Mouse (Mus musculus): ENCODE measurements around the gene Gpr4. TPM values are rescaled to one million over a fixed set of nuclear protein-coding genes. Genes with fewer than 3 reads are reported as not detected.

Gpr4 gene
- polyA plus RNA-seq, 1 experiment, result 6.5 TPM

- TF ChIP-seq POLR2A (IDR thresholded peaks at IDR 0.05; ENCODE audit: extremely low read depth, insufficient read depth, low read length), result no peak
- no peak for TF ChIP-seq CTCF (IDR thresholded peaks at IDR 0.05; ENCODE audit: extremely low read depth, insufficient read depth, low read length)
- Histone ChIP-seq H3K4me3 (ENCODE audit: insufficient read depth, low read length) (no peak overlapping the region), H3K4me1 (ENCODE audit: control insufficient read depth, insufficient read depth, low read length) (no peaks in the 10 kb centered on the region), H3K27ac (ENCODE audit: insufficient read depth, low read length) (no peak overlapping the region)
These were observed 32.7 kb downstream of the Gpr4 start for GRCm38 (mm10) chr7:19245083-19245482.

DNA sequence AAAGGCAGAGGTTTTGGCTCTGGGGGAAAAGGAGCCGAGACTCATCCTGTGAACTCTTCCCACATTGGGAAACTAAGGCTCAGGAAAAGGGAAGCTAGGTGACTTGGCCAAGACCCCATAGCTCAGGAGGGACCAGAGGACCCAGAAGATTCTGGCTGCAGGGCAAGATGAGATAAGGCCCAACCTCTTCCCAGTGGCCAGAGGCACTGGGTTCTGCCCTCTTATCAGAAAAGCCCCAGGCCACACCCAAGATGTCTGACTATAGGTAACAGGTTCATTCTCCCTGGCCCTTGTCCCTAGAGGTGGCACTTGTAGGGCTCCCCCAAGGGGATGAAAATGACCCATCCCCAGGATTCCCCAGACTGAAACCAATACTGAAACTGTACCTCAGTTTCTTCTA, 34.5 kb downstream of the Gpr4 start:
- no peak overlapping the region for H3K27ac ChIP-seq (ENCODE audit: insufficient read depth, low read length)
- H3K4me3 ChIP-seq (ENCODE audit: insufficient read depth, low read length), result no peak overlapping the region
- H3K4me1 ChIP-seq (ENCODE audit: control insufficient read depth, insufficient read depth, low read length), result no peaks in the 10 kb centered on the region
- TF ChIP-seq POLR2A (IDR thresholded peaks at IDR 0.05; ENCODE audit: extremely low read depth, insufficient read depth, low read length) (no peak), CTCF (IDR thresholded peaks at IDR 0.05; ENCODE audit: extremely low read depth, insufficient read depth, low read length) (no peak)

- no peaks in the 10 kb centered on the region for H3K4me1 ChIP-seq (ENCODE audit: control insufficient read depth, insufficient read depth, low read length)
- TF ChIP-seq CTCF (IDR thresholded peaks at IDR 0.05; ENCODE audit: extremely low read depth, insufficient read depth, low read length) (no peak), POLR2A (IDR thresholded peaks at IDR 0.05; ENCODE audit: extremely low read depth, insufficient read depth, low read length) (no peak)
- H3K27ac ChIP-seq (ENCODE audit: insufficient read depth, low read length), result no peak overlapping the region
- no peak overlapping the region for H3K4me3 ChIP-seq (ENCODE audit: insufficient read depth, low read length)
These were observed 35.2 kb downstream of the Gpr4 start for GRCm38 (mm10) chr7:19247511-19247910.

GRCm38 (mm10) chr7:19252078-19252477, 39.7 kb downstream of the Gpr4 start:
- Histone ChIP-seq H3K4me3 (ENCODE audit: insufficient read depth, low read length) (no peak overlapping the region), H3K27ac (ENCODE audit: insufficient read depth, low read length) (no peak overlapping the region), H3K4me1 (ENCODE audit: control insufficient read depth, insufficient read depth, low read length) (no peaks in the 10 kb centered on the region)
- TF ChIP-seq POLR2A (IDR thresholded peaks at IDR 0.05; ENCODE audit: extremely low read depth, insufficient read depth, low read length) (no peak), CTCF (IDR thresholded peaks at IDR 0.05; ENCODE audit: extremely low read depth, insufficient read depth, low read length) (no peak)

DNA sequence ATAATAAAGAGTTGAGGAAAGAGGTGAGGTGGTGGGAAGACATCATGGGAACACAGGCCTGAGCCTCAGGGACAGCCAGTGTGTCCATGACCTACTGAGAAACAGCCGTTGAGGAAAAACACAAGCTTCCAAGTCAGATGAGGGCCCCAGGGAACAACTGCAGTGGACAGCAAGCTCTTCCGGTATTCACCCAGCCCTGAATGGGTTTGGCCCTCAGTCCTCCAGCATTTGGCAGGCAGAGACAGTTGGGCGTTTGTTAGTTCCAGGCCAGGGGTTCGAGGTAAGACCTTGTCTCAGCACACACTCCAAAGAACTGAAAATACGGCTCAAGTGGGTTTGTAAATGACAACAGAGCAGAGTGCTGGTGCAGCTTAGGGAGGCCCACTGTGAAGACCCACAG, 41.1 kb downstream of the Gpr4 start:
- TF ChIP-seq POLR2A (IDR thresholded peaks at IDR 0.05; ENCODE audit: extremely low read depth, insufficient read depth, low read length) (no peak), CTCF (IDR thresholded peaks at IDR 0.05; ENCODE audit: extremely low read depth, insufficient read depth, low read length) (no peak)
- Histone ChIP-seq H3K4me3 (ENCODE audit: insufficient read depth, low read length) (no peak overlapping the region), H3K4me1 (ENCODE audit: control insufficient read depth, insufficient read depth, low read length) (no peaks in the 10 kb centered on the region; the same call in 1 of the 2 replicates), H3K27ac (ENCODE audit: insufficient read depth, low read length) (no peak overlapping the region)

DNA sequence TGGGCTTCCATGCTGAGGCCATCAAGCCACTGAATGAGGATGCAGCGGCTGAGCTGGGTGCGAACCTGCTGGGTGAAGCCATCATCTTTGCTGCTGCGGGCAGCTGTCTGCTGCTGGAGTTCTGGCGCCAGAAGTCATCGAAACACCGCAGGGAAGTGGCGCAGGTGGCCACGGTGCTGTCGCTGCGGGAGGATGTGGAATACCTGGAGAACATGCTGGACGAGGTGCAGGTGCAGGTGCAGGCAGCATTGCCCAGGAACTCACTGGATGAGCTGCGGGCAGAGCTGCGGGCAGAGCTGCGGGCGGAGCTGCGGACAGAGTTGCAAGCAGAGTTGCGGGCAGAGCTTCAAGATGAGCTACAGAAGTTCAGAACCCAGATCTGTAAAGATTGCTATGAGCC, 43.1 kb downstream of the Gpr4 start:
- no peak for TF ChIP-seq CTCF (IDR thresholded peaks at IDR 0.05; ENCODE audit: extremely low read depth, insufficient read depth, low read length)
- TF ChIP-seq POLR2A (IDR thresholded peaks at IDR 0.05; ENCODE audit: extremely low read depth, insufficient read depth, low read length), result no peak
- no peaks in the 10 kb centered on the region; the same call in 1 of the 2 replicates for H3K4me1 ChIP-seq (ENCODE audit: control insufficient read depth, insufficient read depth, low read length)
- H3K27ac ChIP-seq (ENCODE audit: insufficient read depth, low read length), result no peak overlapping the region
- no peak overlapping the region for H3K4me3 ChIP-seq (ENCODE audit: insufficient read depth, low read length)

DNA sequence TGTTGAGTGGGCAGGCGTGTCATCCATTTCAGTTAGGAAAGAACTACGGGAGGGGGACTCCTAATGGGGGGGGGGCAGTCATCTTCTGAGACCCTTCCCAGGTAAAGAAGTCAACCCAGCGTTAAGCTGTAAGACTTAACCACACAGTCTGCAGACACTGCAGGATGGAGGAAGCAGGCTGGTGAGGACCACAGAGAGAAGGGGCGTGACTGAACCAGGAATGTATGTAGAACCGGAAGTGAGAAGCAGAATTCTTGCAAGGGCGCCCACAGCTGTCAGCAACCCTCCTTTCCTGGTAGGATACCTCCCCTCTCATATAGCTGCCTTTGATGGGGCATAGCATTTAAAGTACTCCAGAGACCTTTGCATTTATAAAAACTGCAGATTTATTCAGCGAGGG, 44.2 kb downstream of the Gpr4 start:
- H3K4me3 ChIP-seq (ENCODE audit: insufficient read depth, low read length), result no peak overlapping the region
- no peak for TF ChIP-seq CTCF (IDR thresholded peaks at IDR 0.05; ENCODE audit: extremely low read depth, insufficient read depth, low read length)
- TF ChIP-seq POLR2A (IDR thresholded peaks at IDR 0.05; ENCODE audit: extremely low read depth, insufficient read depth, low read length), result no peak
- no peak overlapping the region for H3K27ac ChIP-seq (ENCODE audit: insufficient read depth, low read length)
- no peaks in the 10 kb centered on the region; the same call in 1 of the 2 replicates for H3K4me1 ChIP-seq (ENCODE audit: control insufficient read depth, insufficient read depth, low read length)

DNA sequence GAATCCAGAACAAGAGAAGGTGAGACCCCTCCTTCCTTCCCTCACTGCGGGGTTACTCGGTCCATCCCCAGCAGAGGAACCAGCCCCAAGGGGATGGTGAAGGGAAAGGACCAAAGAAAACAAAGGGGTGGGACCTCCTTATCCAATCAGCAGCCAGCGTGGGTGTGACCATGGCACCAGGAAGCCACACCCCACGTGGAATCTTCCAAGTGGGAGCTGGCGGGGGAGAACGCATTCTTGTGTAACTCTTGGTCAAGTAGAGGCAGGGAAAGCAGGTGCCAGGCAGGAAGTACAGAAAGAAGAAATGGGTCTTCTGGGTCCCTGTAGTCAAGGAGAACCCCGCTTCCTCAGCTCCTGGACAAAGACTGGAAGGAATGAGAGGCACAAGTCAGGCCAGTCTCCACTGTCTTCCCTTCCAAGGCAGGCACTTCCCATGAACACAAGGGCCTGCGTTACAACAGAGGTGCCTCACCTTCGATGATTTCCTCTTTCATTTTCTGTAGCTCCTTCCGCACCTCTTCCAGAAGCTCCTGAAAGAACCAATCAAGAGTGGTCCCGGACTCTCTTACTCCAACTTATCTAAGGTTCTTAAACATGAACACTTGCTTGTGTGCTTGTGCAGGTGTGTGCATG, 45.2 kb downstream of the Gpr4 start:
- TF ChIP-seq POLR2A (IDR thresholded peaks at IDR 0.05; ENCODE audit: extremely low read depth, insufficient read depth, low read length) (no peak), CTCF (IDR thresholded peaks at IDR 0.05; ENCODE audit: extremely low read depth, insufficient read depth, low read length) (no peak)
- no peaks in the 10 kb centered on the region; the same call in 1 of the 2 replicates for H3K4me1 ChIP-seq (ENCODE audit: control insufficient read depth, insufficient read depth, low read length)
- no peak overlapping the region for H3K27ac ChIP-seq (ENCODE audit: insufficient read depth, low read length)
- H3K4me3 ChIP-seq (ENCODE audit: insufficient read depth, low read length), result no peak overlapping the region

GRCm38 (mm10) chr7:19258336-19258735, 46.0 kb downstream of the Gpr4 start:
- Histone ChIP-seq H3K27ac (ENCODE audit: insufficient read depth, low read length) (no peak overlapping the region), H3K4me1 (ENCODE audit: control insufficient read depth, insufficient read depth, low read length) (no peaks in the 10 kb centered on the region; the same call in 1 of the 2 replicates), H3K4me3 (ENCODE audit: insufficient read depth, low read length) (no peak overlapping the region)
- TF ChIP-seq CTCF (IDR thresholded peaks at IDR 0.05; ENCODE audit: extremely low read depth, insufficient read depth, low read length) (no peak), POLR2A (IDR thresholded peaks at IDR 0.05; ENCODE audit: extremely low read depth, insufficient read depth, low read length) (no peak)

- TF ChIP-seq CTCF (IDR thresholded peaks at IDR 0.05; ENCODE audit: extremely low read depth, insufficient read depth, low read length) (no peak), POLR2A (IDR thresholded peaks at IDR 0.05; ENCODE audit: extremely low read depth, insufficient read depth, low read length) (no peak)
- Histone ChIP-seq H3K27ac (ENCODE audit: insufficient read depth, low read length) (no peak overlapping the region), H3K4me1 (ENCODE audit: control insufficient read depth, insufficient read depth, low read length) (no peaks in the 10 kb centered on the region), H3K4me3 (ENCODE audit: insufficient read depth, low read length) (no peak overlapping the region)
These were observed 52.8 kb downstream of the Gpr4 start for GRCm38 (mm10) chr7:19265147-19265546.
